Mouse (Mus musculus): ENCODE measurements around the gene Ammecr1.
A peak's percentile ranks its signal among the peaks of the same experiment; 100 is the strongest.

DNA sequence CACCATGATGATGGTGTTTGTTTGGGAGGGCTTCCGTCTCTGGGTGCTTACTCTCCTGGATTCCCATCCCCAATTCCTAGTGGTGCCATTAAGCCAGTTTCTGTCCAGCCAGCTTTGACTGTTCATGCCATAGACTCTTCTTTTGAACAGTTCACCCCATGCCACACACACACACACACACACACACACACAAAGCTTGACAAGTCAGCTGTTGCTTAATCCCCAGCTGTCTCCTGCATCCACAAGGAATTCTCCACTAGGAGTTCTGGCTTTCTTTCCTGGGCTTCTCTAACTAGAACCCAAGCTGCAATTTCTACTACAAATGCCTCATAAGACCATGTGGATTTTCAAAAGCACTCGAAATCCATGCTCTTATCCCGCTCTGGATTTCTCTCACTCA is 5.2 kb upstream of the Ammecr1 start:
- no peak for TF ChIP-seq USF1 (IDR thresholded peaks at IDR 0.05; ENCODE audit: low read depth)
- no peak for TF ChIP-seq POLR2A (IDR thresholded peaks at IDR 0.05; ENCODE audit: insufficient read length, low read depth)
- TF ChIP-seq POLR2AphosphoS2 (IDR thresholded peaks at IDR 0.05; ENCODE audit: insufficient read length, low read depth) = no peak
- TF ChIP-seq E2F4 (IDR thresholded peaks at IDR 0.05; ENCODE audit: insufficient read depth) = no peak
- TF ChIP-seq TCF3 (IDR thresholded peaks at IDR 0.05; ENCODE audit: insufficient read length, low read depth) = peak; percentile 83
- TF ChIP-seq MYOD1 (IDR thresholded peaks at IDR 0.05; ENCODE audit: control insufficient read depth in 1 of 3, insufficient read length in 2 of 3, low read depth in 2 of 3) = peak; percentile 80 to 89 (median 84)
